Mouse (Mus musculus): ENCODE measurements around the gene Jsrp1. TPM values are rescaled to one million over a fixed set of nuclear protein-coding genes. Genes with fewer than 3 reads are reported as not detected.

Gene Jsrp1
- polyA plus RNA-seq, 1 experiment from 2014 or later, result not detected

DNA sequence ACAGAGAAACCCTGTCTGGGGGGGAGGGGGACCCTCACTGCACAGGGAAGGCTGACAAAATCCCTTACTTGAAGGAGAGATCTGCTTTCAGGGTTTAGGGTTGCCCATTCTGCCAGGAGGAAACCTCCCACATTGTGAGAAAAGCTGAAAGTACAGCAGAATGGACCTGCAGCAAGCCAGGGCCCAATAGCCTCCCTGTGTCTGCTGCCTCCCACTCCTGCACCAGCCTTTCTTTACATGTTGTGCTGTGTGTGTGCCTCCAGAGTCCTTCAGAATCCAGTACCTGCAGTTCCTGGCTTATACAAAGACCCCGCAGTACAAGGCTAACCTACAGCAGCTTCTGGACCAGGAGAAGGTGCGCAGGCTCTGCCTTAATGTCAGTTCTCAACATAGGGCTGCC is 29.0 kb downstream of the Jsrp1 start:
- WGBS (ENCODE audit: insufficient replicate concordance), result 96% methylated on average over 2 of the region's 2 CpGs
- ATAC-seq (no peak), DNase-seq (no peak)
- H3K36me3 ChIP-seq (replicated peaks; ENCODE audit: insufficient read depth, low read length), result peaks cover 95% of the 10 kb centered on the region
- no peak overlapping the region for H3K9ac ChIP-seq (replicated peaks)
- TF ChIP-seq EP300 (IDR thresholded peaks at IDR 0.05; ENCODE audit: low read depth), result no peak
- no peak for TF ChIP-seq CTCF (IDR thresholded peaks at IDR 0.05; ENCODE audit: low read depth)
- no peak overlapping the region for H3K4me2 ChIP-seq (ENCODE audit: low read depth, low read length)
- no peak overlapping the region for H3K27ac ChIP-seq (ENCODE audit: low read depth)
- H3K4me3 ChIP-seq (ENCODE audit: low read depth, low read length), result no peak overlapping the region
- H3K4me1 ChIP-seq (ENCODE audit: insufficient read depth), result no peaks in the 10 kb centered on the region
- no peaks in the 10 kb centered on the region for H3K27me3 ChIP-seq (ENCODE audit: insufficient read depth, low read length)
- no peaks in the 10 kb centered on the region for H3K9me3 ChIP-seq (ENCODE audit: low read length)

DNA sequence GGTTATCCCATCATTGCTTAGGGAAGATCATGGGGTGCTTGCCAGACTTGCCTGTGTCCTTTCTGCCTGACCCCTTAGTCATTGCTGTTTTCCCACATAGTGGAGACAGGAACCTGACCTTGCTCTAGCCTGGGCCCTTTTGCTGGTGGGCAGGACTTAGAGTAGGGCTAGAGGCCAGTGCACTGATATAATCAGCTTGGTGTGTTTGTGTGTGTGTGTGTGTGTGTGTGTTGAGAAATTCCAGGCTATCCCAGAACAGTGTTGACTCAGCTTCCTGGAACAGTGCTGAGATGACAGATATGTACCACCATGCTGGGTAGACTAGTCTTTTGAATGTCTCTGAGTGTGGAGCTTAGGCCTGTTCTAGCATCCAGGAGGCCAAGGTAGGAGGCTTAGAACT is 33.7 kb downstream of the Jsrp1 start:
- peaks cover 95% of the 10 kb centered on the region for H3K36me3 ChIP-seq (replicated peaks; ENCODE audit: insufficient read depth, low read length)
- peak; percentile 47 for ATAC-seq
- DNase-seq, result no peak

DNA sequence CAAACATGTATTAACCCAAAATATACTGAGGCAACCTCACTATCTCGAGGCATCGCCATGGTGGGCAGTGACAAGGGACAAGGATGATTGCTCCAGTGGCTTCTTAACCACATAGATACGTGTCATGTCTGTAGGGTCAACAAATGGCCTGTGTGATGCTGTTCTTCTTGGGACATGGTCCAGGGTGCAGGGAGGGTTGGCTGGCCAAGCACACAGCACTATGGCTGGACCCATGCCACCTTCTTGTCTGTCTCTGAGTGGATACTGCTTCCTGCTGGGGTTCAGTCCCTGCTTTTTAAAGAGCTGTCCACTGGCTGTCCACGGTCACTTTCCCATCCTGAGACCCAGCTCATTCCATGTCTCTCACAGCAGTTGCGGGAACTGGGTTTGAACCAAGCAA is 36.2 kb downstream of the Jsrp1 start:
- DNase-seq, result no peak
- H3K27ac ChIP-seq (ENCODE audit: low read depth), result no peak overlapping the region
- ATAC-seq, result no peak
- peaks cover 3% of the 10 kb centered on the region; the same call in 1 of the 2 replicates for H3K4me1 ChIP-seq (ENCODE audit: insufficient read depth)
- no peak overlapping the region for H3K4me2 ChIP-seq (ENCODE audit: low read depth, low read length)
- no peaks in the 10 kb centered on the region for H3K9me3 ChIP-seq (ENCODE audit: low read length)
- TF ChIP-seq CTCF (IDR thresholded peaks at IDR 0.05; ENCODE audit: low read depth) (no peak), EP300 (IDR thresholded peaks at IDR 0.05; ENCODE audit: low read depth) (no peak)
- peaks cover 92% of the 10 kb centered on the region for H3K36me3 ChIP-seq (replicated peaks; ENCODE audit: insufficient read depth, low read length)
- H3K27me3 ChIP-seq (ENCODE audit: insufficient read depth, low read length), result no peaks in the 10 kb centered on the region
- no peak overlapping the region for H3K4me3 ChIP-seq (ENCODE audit: low read depth, low read length)
- H3K9ac ChIP-seq (replicated peaks), result no peak overlapping the region
- WGBS (ENCODE audit: insufficient replicate concordance), result 93% methylated on average over 5 of the region's 5 CpGs

More for the DNA sequence above, 33.7 kb downstream of the Jsrp1 start:
- Histone ChIP-seq H3K4me1 (ENCODE audit: insufficient read depth) (no peaks in the 10 kb centered on the region), H3K27me3 (ENCODE audit: insufficient read depth, low read length) (no peaks in the 10 kb centered on the region), H3K9ac (replicated peaks) (no peak overlapping the region), H3K27ac (ENCODE audit: low read depth) (no peak overlapping the region), H3K4me2 (ENCODE audit: low read depth, low read length) (no peak overlapping the region), H3K4me3 (ENCODE audit: low read depth, low read length) (no peak overlapping the region), H3K9me3 (ENCODE audit: low read length) (no peaks in the 10 kb centered on the region)
- no peak for TF ChIP-seq CTCF (IDR thresholded peaks at IDR 0.05; ENCODE audit: low read depth)
- no peak for TF ChIP-seq EP300 (IDR thresholded peaks at IDR 0.05; ENCODE audit: low read depth)

DNA sequence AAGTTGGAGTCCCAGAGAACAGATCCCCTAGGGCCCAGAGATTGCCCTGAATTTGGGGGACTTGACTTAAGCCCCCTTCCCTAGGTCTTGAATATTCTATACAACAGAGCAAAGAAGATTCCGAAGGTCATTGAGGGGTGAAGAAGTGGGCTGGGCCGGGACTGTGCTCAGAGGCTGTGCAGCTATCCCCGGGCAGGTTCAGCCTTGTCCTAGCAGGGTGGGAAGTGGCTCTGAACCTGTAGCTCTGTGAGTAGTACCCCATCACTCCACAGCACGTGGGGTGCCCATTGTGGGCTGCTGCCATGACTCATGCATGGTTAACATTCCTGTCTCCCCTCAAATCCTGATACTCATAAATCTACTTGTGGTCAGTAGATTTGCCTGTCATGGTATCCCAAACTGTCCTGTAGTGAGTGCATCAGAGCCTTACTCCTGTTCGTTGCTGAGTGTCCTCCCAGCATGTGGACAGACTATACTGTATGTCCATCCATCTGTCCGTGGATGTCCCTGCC is 36.9 kb downstream of the Jsrp1 start:
- Histone ChIP-seq H3K4me1 (ENCODE audit: insufficient read depth) (peaks cover 3% of the 10 kb centered on the region; the same call in 1 of the 2 replicates), H3K27me3 (ENCODE audit: insufficient read depth, low read length) (no peaks in the 10 kb centered on the region), H3K36me3 (replicated peaks; ENCODE audit: insufficient read depth, low read length) (peaks cover 91% of the 10 kb centered on the region), H3K27ac (ENCODE audit: low read depth) (no peak overlapping the region), H3K9ac (replicated peaks) (no peak overlapping the region), H3K9me3 (ENCODE audit: low read length) (no peaks in the 10 kb centered on the region), H3K4me2 (ENCODE audit: low read depth, low read length) (no peak overlapping the region), H3K4me3 (ENCODE audit: low read depth, low read length) (no peak overlapping the region)
- ATAC-seq (no peak), DNase-seq (no peak)
- 88% methylated on average over 6 of the region's 6 CpGs for WGBS (ENCODE audit: insufficient replicate concordance)
- no peak for TF ChIP-seq CTCF (IDR thresholded peaks at IDR 0.05; ENCODE audit: low read depth)
- no peak for TF ChIP-seq EP300 (IDR thresholded peaks at IDR 0.05; ENCODE audit: low read depth)

DNA sequence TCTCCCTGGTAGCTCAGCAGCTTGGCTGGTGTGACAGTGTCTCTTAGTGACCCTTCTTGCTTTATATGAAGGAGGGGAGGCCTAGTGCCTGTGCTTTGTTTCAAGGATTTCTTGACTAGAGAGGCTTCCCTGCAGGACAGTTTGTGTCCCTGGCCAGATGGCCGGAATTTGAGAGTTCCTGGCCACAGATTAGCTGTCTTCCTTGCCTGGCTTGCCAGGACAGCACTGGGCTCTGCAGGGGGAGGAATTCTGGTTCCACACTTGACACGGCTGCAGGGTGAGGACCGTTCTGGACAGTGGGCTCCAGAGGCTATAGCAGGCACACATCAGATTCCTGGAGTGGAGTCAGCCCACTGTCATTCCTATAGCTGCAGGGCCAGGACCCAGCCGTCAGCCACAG is 37.6 kb downstream of the Jsrp1 start:
- ATAC-seq (no peak), DNase-seq (no peak)
- TF ChIP-seq EP300 (IDR thresholded peaks at IDR 0.05; ENCODE audit: low read depth) (no peak), CTCF (IDR thresholded peaks at IDR 0.05; ENCODE audit: low read depth) (no peak)
- H3K9ac ChIP-seq (replicated peaks), result no peak overlapping the region
- peaks cover 3% of the 10 kb centered on the region; the same call in 1 of the 2 replicates for H3K4me1 ChIP-seq (ENCODE audit: insufficient read depth)
- H3K27ac ChIP-seq (ENCODE audit: low read depth), result no peak overlapping the region
- H3K27me3 ChIP-seq (ENCODE audit: insufficient read depth, low read length), result no peaks in the 10 kb centered on the region
- no peak overlapping the region for H3K4me2 ChIP-seq (ENCODE audit: low read depth, low read length)
- peaks cover 91% of the 10 kb centered on the region for H3K36me3 ChIP-seq (replicated peaks; ENCODE audit: insufficient read depth, low read length)
- WGBS (ENCODE audit: insufficient replicate concordance), result 88% methylated on average over 4 of the region's 4 CpGs
- no peaks in the 10 kb centered on the region for H3K9me3 ChIP-seq (ENCODE audit: low read length)
- no peak overlapping the region for H3K4me3 ChIP-seq (ENCODE audit: low read depth, low read length)

DNA sequence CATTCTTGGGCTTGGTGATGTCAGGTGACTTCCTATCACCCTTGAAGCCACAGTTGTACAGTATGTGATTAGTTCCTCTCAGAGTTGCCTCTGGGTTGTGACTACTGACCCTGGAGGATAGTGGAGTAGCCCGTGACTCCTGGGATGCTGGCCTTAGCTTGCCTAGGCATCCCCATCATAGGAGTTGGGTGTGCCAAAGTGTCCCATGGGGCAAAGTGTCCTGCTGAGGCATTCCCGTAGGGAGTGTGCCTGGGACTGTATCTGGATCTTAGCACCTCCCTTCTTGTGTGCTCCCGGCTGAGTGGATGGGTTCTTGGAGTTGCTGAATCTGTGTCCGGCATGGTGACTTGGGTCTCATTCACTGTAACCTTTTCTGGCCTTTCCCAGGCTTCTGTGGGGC is 38.3 kb downstream of the Jsrp1 start:
- Histone ChIP-seq H3K4me3 (ENCODE audit: low read depth, low read length) (no peak overlapping the region), H3K9ac (replicated peaks) (no peak overlapping the region), H3K27me3 (ENCODE audit: insufficient read depth, low read length) (no peaks in the 10 kb centered on the region), H3K4me1 (ENCODE audit: insufficient read depth) (peaks cover 3% of the 10 kb centered on the region; the same call in 1 of the 2 replicates), H3K4me2 (ENCODE audit: low read depth, low read length) (no peak overlapping the region), H3K27ac (ENCODE audit: low read depth) (no peak overlapping the region), H3K36me3 (replicated peaks; ENCODE audit: insufficient read depth, low read length) (peaks cover 92% of the 10 kb centered on the region), H3K9me3 (ENCODE audit: low read length) (no peaks in the 10 kb centered on the region)
- peak; percentile 3; the same call in 1 of the 2 replicates for ATAC-seq
- no peak for DNase-seq
- no peak for TF ChIP-seq CTCF (IDR thresholded peaks at IDR 0.05; ENCODE audit: low read depth)
- 82% methylated on average over 4 of the region's 4 CpGs for WGBS (ENCODE audit: insufficient replicate concordance)

DNA sequence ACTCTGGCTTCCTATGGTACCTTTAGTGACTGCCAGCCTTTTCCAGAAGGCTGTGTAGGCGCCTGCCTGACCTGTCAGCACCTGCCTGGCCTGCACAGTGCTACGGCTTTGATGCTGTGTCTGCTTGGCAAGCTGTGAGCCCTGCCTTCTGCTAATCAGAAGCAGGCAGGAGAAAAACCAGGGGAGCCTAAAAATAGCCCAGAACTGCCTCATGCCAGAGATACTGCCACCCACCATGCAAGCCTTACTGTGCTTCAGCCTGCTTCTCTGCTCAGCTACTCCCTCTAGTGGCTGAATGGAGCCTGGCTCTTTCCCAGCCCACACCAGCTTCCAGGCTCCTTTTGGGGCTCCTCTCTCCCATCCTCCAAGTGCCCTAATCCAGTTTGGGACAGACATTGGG is 38.7 kb downstream of the Jsrp1 start:
- peak; percentile 82 for DNase-seq
- Histone ChIP-seq H3K4me1 (ENCODE audit: insufficient read depth) (peaks cover 3% of the 10 kb centered on the region; the same call in 1 of the 2 replicates), H3K4me3 (ENCODE audit: low read depth, low read length) (no peak overlapping the region), H3K36me3 (replicated peaks; ENCODE audit: insufficient read depth, low read length) (peaks cover 91% of the 10 kb centered on the region), H3K27me3 (ENCODE audit: insufficient read depth, low read length) (no peaks in the 10 kb centered on the region), H3K9me3 (ENCODE audit: low read length) (no peaks in the 10 kb centered on the region), H3K4me2 (ENCODE audit: low read depth, low read length) (no peak overlapping the region), H3K27ac (ENCODE audit: low read depth) (no peak overlapping the region), H3K9ac (replicated peaks) (no peak overlapping the region)
- ATAC-seq, result peak; percentile 90
- no peak for TF ChIP-seq EP300 (IDR thresholded peaks at IDR 0.05; ENCODE audit: low read depth)
- peak; percentile 97 for TF ChIP-seq CTCF (IDR thresholded peaks at IDR 0.05; ENCODE audit: low read depth)
- 44% methylated on average over 2 of the region's 2 CpGs for WGBS (ENCODE audit: insufficient replicate concordance)

All from liver, postnatal 0 days (tissue).